Mouse (Mus musculus) stomach, embryonic 14.5 days (tissue): Measurements from ENCODE around the gene Slc13a3. TPM values are rescaled to one million over a fixed set of nuclear protein-coding genes. Genes with fewer than 3 reads are reported as not detected.

ENCODE experiments used
- ATAC-seq: fragments of 200-750 bp; cut with Nextera tagmentation; 2 replicates; pipeline ENCODE4 v1.8.0; 2017; ENCODE audit warnings: low read depth, moderate TSS enrichment; ENCODE audit not compliant: insufficient number of reproducible peaks, insufficient read depth, low FRiP score
- H3K27ac ChIP-seq: fragments of 300-500 bp; sonication (generic); 2 replicates; pipeline ENCODE4 v1.5.1; 2014; ENCODE audit warnings: mild to moderate bottlenecking, low read length, moderate library complexity, mixed read lengths
- H3K27me3 ChIP-seq: fragments of 300-500 bp; sonication (generic); 2 replicates; pipeline ENCODE4 v1.6.1; 2014; ENCODE audit warnings: low read length, control low read depth, mixed read lengths; ENCODE audit not compliant: control insufficient read depth, insufficient read depth
- H3K36me3 ChIP-seq: fragments of 300-500 bp; sonication (generic); 2 replicates; pipeline ENCODE4 v1.6.1; 2014; ENCODE audit warnings: mild to moderate bottlenecking, control low read depth, low read length, moderate library complexity, mixed read lengths; ENCODE audit not compliant: control insufficient read depth, insufficient read depth
- H3K4me1 ChIP-seq: fragments of 300-500 bp; sonication (generic); 2 replicates; pipeline ENCODE4 v1.6.1; 2014; ENCODE audit warnings: low read length, control low read depth, mixed read lengths; ENCODE audit not compliant: control insufficient read depth, insufficient read depth
- H3K4me2 ChIP-seq: fragments of 300-500 bp; sonication (generic); replicated peaks from 2 replicates; pipeline ENCODE4 v1.6.1; 2014; ENCODE audit warnings: low read depth, low read length, control low read depth
- H3K4me3 ChIP-seq: fragments of 300-500 bp; sonication (generic); 2 replicates; pipeline ENCODE4 v1.5.1; 2014; ENCODE audit warnings: low read depth, low read length, control low read depth
- H3K9ac ChIP-seq: fragments of 300-500 bp; sonication (generic); replicated peaks from 2 replicates; pipeline ENCODE4 v1.6.1; 2014; ENCODE audit warnings: low read depth, mild to moderate bottlenecking, control low read depth, low read length, moderate library complexity, mixed read lengths
- H3K9me3 ChIP-seq: fragments of 300-500 bp; sonication (generic); 2 replicates; pipeline ENCODE4 v1.6.1; 2016; ENCODE audit warnings: low read depth, low read length, control low read depth; ENCODE audit not compliant: control insufficient read depth
- WGBS: fragments of 180-500 bp; shearing (Covaris S2); extraction: QIAGEN DNeasy Blood & Tissue Kit; methylation state at CpG from one replicate; pipeline ENCODE4 v1.1.7; 2014; 5-methylcytosine and 5-hydroxymethylcytosine counted together
- polyA plus RNA-seq: library from polyadenylated mRNA; unstranded; fragments of >200 nt; fragmentation: Nextera tagmentation; extraction: Ambion mirVana; gene quantifications from 2 replicates; pipeline ENCODE4 v1.2.1, GENCODE M21; 2014

The Slc13a3 gene
- polyA plus RNA-seq, 1 experiment from 2014 or later: 0.38 TPM

GRCm38 (mm10) chr2:165376001-165376400, 97.0 kb downstream of the Slc13a3 start:
- H3K4me2 ChIP-seq: no peak overlapping the region
- 71% methylated on average over 4 of the region's 4 CpGs for WGBS
- no peak overlapping the region for H3K27ac ChIP-seq
- H3K4me1 ChIP-seq: no peaks in the 10 kb centered on the region
- no peaks in the 10 kb centered on the region; the same call in 1 of the 2 replicates for H3K9me3 ChIP-seq
- H3K4me3 ChIP-seq: no peak overlapping the region
- H3K9ac ChIP-seq: no peak overlapping the region
- no peaks in the 10 kb centered on the region for H3K27me3 ChIP-seq
- peaks cover 45% of the 10 kb centered on the region for H3K36me3 ChIP-seq
- ATAC-seq: no peak

GRCm38 (mm10) chr2:165375478-165375877, 97.6 kb downstream of the Slc13a3 start:
- H3K27ac ChIP-seq: no peak overlapping the region
- no peak overlapping the region for H3K4me3 ChIP-seq
- H3K36me3 ChIP-seq: peaks cover 40% of the 10 kb centered on the region
- no peaks in the 10 kb centered on the region; the same call in 1 of the 2 replicates for H3K9me3 ChIP-seq
- no peak for ATAC-seq
- 92% methylated on average over 5 of the region's 5 CpGs for WGBS
- H3K4me1 ChIP-seq: no peaks in the 10 kb centered on the region
- H3K27me3 ChIP-seq: no peaks in the 10 kb centered on the region
- H3K9ac ChIP-seq: no peak overlapping the region
- no peak overlapping the region for H3K4me2 ChIP-seq

- H3K27ac ChIP-seq: no peak overlapping the region
- 15% methylated on average over 3 of the region's 3 CpGs for WGBS
- no peak overlapping the region for H3K4me3 ChIP-seq
- ATAC-seq: no peak
- H3K4me2 ChIP-seq: no peak overlapping the region
- H3K27me3 ChIP-seq: peaks cover 3% of the 10 kb centered on the region; the same call in 1 of the 2 replicates
- H3K4me1 ChIP-seq: 0 out of 2 replicates have a peak, but pooled peaks cover 15% of the 10 kb centered on the region
- H3K9ac ChIP-seq: no peak overlapping the region
- 0 out of 2 replicates have a peak, but pooled peaks cover 3% of the 10 kb centered on the region for H3K36me3 ChIP-seq
- H3K9me3 ChIP-seq: no peaks in the 10 kb centered on the region
Observed at GRCm38 (mm10) chr2:165371066-165371465, 102.0 kb downstream of the Slc13a3 start.

GRCm38 (mm10) chr2:165370348-165370747, 102.7 kb downstream of the Slc13a3 start:
- H3K9ac ChIP-seq: no peak overlapping the region
- no peak overlapping the region for H3K4me2 ChIP-seq
- WGBS: 73% methylated on average over 3 of the region's 3 CpGs
- H3K27ac ChIP-seq: no peak overlapping the region
- H3K4me3 ChIP-seq: no peak overlapping the region
- no peak for ATAC-seq
- H3K4me1 ChIP-seq: 0 out of 2 replicates have a peak, but pooled peaks cover 15% of the 10 kb centered on the region
- H3K36me3 ChIP-seq: 0 out of 2 replicates have a peak, but pooled peaks cover 3% of the 10 kb centered on the region
- H3K27me3 ChIP-seq: peaks cover 3% of the 10 kb centered on the region; the same call in 1 of the 2 replicates
- no peaks in the 10 kb centered on the region for H3K9me3 ChIP-seq

GRCm38 (mm10) chr2:165368496-165368895, 104.5 kb downstream of the Slc13a3 start, which contains the start of gene Zfp663:
Zfp663 (minus strand) TSS chr2:165368729.
- no peak within 1 kb of the TSS for H3K9ac ChIP-seq

GRCm38 (mm10) chr2:165367868-165368439, 105.1 kb downstream of the Slc13a3 start:
- WGBS: under 1% methylated on average over 13 of the region's 13 CpGs
- H3K36me3 ChIP-seq: no peaks in the 10 kb centered on the region
- ATAC-seq: no peak
- H3K4me1 ChIP-seq: 0 out of 2 replicates have a peak, but pooled peaks cover 15% of the 10 kb centered on the region
- no peaks in the 10 kb centered on the region for H3K9me3 ChIP-seq
- no peak overlapping the region for H3K27ac ChIP-seq
- peaks cover 3% of the 10 kb centered on the region; the same call in 1 of the 2 replicates for H3K27me3 ChIP-seq
- H3K4me3 ChIP-seq: peak overlapping the region; percentile 21
- no peak overlapping the region for H3K9ac ChIP-seq
- peak overlapping the region; percentile 39 for H3K4me2 ChIP-seq

More at GRCm38 (mm10) chr2:165368496-165368895, 104.5 kb downstream of the Slc13a3 start, which contains the start of gene Zfp663:
- no peaks in the 10 kb centered on the region for H3K36me3 ChIP-seq
- peaks cover 3% of the 10 kb centered on the region; the same call in 1 of the 2 replicates for H3K27me3 ChIP-seq
- H3K4me3 ChIP-seq: peak within 1 kb of the TSS; percentile 21
- H3K4me2 ChIP-seq: peak within 1 kb of the TSS; percentile 39
- no peaks in the 10 kb centered on the region for H3K9me3 ChIP-seq
- no peak within 1 kb of the TSS for H3K27ac ChIP-seq
- ATAC-seq: no peak
- WGBS: under 1% methylated on average over 27 of the region's 27 CpGs
- 0 out of 2 replicates have a peak, but pooled peaks cover 15% of the 10 kb centered on the region for H3K4me1 ChIP-seq

- 0 out of 2 replicates have a peak, but pooled peaks cover 15% of the 10 kb centered on the region for H3K4me1 ChIP-seq
- H3K27me3 ChIP-seq: peaks cover 3% of the 10 kb centered on the region; the same call in 1 of the 2 replicates
- no peak overlapping the region for H3K4me3 ChIP-seq
- 6% methylated on average over 6 of the region's 8 CpGs for WGBS
- ATAC-seq: peak; percentile 72
- H3K9ac ChIP-seq: no peak overlapping the region
- no peaks in the 10 kb centered on the region for H3K9me3 ChIP-seq
- H3K27ac ChIP-seq: no peak overlapping the region
- no peaks in the 10 kb centered on the region for H3K36me3 ChIP-seq
- H3K4me2 ChIP-seq: peak overlapping the region; percentile 39; the same call in 1 of the 2 replicates
Observed at GRCm38 (mm10) chr2:165367047-165367520, 105.9 kb downstream of the Slc13a3 start.

GRCm38 (mm10) chr2:165364334-165365091, 108.5 kb downstream of the Slc13a3 start:
- peak overlapping the region; percentile 20; the same call in 1 of the 2 replicates for H3K4me2 ChIP-seq
- no peak overlapping the region for H3K4me3 ChIP-seq
- no peaks in the 10 kb centered on the region for H3K36me3 ChIP-seq
- H3K4me1 ChIP-seq: 0 out of 2 replicates have a peak, but pooled peaks cover 15% of the 10 kb centered on the region
- 13% methylated on average over 21 of the region's 21 CpGs for WGBS
- H3K9me3 ChIP-seq: no peaks in the 10 kb centered on the region
- H3K27ac ChIP-seq: no peak overlapping the region
- no peak for ATAC-seq
- no peak overlapping the region for H3K9ac ChIP-seq
- H3K27me3 ChIP-seq: peaks cover 3% of the 10 kb centered on the region; the same call in 1 of the 2 replicates
